Mouse (Mus musculus): ENCODE measurements at regions not wholly inside any gene's neighbourhood (a gene's known extent, or its start where the extent isn't known, plus 50 kb on each side); places are given as distances from the start of the nearest gene placed in this dataset.

DNA sequence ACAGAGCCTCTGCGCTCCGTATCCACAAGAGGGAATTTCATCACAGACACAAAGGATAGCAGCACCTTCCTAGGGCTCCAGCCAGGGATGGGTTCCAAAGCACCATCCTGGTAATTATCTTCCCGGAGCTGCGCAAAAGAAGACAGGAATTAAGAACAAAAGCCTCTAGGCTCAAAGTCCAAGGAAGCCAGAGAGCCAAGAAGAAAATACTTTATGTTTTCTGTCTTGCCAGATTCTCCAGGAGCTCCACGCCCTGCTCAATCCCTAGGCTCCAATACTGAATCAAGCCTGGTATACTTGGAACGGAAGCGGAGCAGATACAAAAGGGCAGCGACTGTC is 54.4 kb downstream of the Irf2bpl start:
- DNase-seq (ENCODE audit: low spot score) = no peak
- Histone ChIP-seq H3K27ac (replicated peaks) (peak overlapping the region; percentile 75), H3K4me1 (peaks cover 55% of the 10 kb centered on the region), H3K4me3 (no peak overlapping the region), H3K36me3 (replicated peaks) (no peaks in the 10 kb centered on the region), H3K27me3 (replicated peaks; ENCODE audit: low read depth, poor library complexity, severe bottlenecking) (peaks cover 39% of the 10 kb centered on the region), H3K9me3 (no peaks in the 10 kb centered on the region)
- WGBS = 61% methylated on average over 8 of the region's 8 CpGs

DNA sequence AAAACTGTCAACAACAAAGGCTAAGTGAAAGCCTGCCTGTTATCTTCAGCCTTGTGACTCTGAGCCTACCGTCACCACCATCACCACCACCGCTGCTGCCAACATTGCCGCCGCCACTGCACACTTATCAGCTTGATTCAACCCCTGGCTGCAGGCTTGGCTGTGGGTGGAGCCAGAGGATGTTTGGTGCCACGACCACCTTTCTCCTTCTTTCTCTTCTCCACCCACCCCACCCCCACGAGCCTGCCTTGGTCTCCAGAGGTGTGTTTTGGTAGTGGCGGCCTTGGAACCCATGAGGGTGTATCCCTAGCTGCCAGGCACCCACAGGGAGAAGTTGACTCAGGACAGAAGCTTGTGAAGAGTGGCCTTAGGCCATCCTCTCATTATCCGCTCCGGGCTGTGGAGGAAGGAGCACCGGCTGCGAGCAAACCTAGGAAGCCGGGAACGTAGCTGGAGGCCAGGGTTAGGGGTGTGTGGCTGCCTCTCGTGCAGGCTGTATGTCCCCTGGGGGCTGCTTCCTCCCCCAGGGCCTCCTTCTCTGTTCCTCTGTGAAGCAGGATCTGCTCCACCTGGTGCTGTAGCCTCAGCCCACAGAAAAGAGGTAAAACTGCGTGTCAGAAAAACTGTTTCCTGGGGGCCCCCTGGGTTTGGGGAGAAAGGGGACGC is 54.9 kb downstream of the Irf2bpl start:
- Histone ChIP-seq H3K9me3 (no peaks in the 10 kb centered on the region), H3K27me3 (replicated peaks; ENCODE audit: low read depth, poor library complexity, severe bottlenecking) (peaks cover 39% of the 10 kb centered on the region), H3K27ac (replicated peaks) (peak overlapping the region; percentile 75), H3K4me1 (peaks cover 60% of the 10 kb centered on the region), H3K4me3 (no peak overlapping the region), H3K36me3 (replicated peaks) (no peaks in the 10 kb centered on the region)
- DNase-seq (ENCODE audit: low spot score) = peak; percentile 11
- WGBS = 53% methylated on average over 16 of the region's 16 CpGs

GRCm38 (mm10) chr12:86827241-86827606 is 57.4 kb downstream of the Irf2bpl start:
- DNase-seq (ENCODE audit: low spot score) = no peak
- Histone ChIP-seq H3K27me3 (replicated peaks; ENCODE audit: low read depth, poor library complexity, severe bottlenecking) (peaks cover 26% of the 10 kb centered on the region), H3K27ac (replicated peaks) (peak overlapping the region; percentile 57), H3K9me3 (no peaks in the 10 kb centered on the region), H3K4me1 (peaks cover 66% of the 10 kb centered on the region), H3K36me3 (replicated peaks) (no peaks in the 10 kb centered on the region), H3K4me3 (no peak overlapping the region)
- 98% methylated on average over 2 of the region's 2 CpGs for WGBS

DNA sequence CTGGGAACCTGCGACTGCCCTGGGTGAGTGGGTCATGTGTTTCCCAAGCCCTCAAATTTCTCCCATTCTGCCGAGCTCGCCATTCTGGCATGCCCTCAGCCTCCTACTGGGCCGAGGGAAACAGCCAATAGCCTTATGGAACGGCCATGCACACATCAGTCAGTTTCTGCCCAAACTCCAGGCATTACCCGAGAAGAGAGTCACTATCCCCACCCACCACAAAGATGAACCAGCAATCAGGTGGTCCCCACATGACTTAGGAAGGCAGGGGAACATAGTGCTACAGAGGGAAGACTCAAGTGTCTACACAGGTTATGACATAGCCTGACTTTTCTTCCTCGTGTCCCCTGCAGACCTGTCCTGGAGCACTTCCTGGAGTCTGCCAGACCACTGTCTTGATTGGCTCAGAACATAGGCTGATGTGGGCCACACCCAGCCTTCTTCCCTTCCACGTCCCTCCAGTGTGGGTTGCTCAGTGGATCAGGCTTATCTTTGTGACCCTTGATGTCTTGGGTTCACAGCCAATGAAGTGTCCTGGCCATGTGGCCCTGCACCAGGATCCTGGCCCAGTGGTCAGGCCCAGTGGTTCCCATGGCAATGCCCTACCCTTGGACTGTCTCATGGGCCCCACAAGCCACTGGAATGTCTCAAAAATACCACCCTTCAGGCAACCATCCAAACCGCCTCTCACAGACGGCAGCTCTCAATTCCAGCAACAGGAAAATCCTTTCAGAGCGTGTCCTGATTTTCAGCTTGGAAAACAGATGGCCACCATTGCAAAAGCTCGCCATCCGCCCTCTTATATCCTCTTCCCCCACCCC is 58.0 kb downstream of the Irf2bpl start:
- peak; percentile 13 for DNase-seq (ENCODE audit: low spot score)
- WGBS = 67% methylated on average over 13 of the region's 13 CpGs
- Histone ChIP-seq H3K4me3 (no peak overlapping the region), H3K36me3 (replicated peaks) (no peaks in the 10 kb centered on the region), H3K27me3 (replicated peaks; ENCODE audit: low read depth, poor library complexity, severe bottlenecking) (peaks cover 21% of the 10 kb centered on the region), H3K9me3 (no peaks in the 10 kb centered on the region), H3K4me1 (peaks cover 66% of the 10 kb centered on the region), H3K27ac (replicated peaks) (peak overlapping the region; percentile 57)

- WGBS = 57% methylated on average over 6 of the region's 6 CpGs
- H3K4me1 ChIP-seq = peaks cover 69% of the 10 kb centered on the region
- H3K27me3 ChIP-seq (replicated peaks; ENCODE audit: low read depth, poor library complexity, severe bottlenecking) = peaks cover 14% of the 10 kb centered on the region
- no peaks in the 10 kb centered on the region for H3K9me3 ChIP-seq
- H3K36me3 ChIP-seq (replicated peaks) = no peaks in the 10 kb centered on the region
- H3K27ac ChIP-seq (replicated peaks) = peak overlapping the region; percentile 94
- H3K4me3 ChIP-seq = no peak overlapping the region
- no peak for DNase-seq (ENCODE audit: low spot score)
Observed at GRCm38 (mm10) chr12:86825584-86826419, 58.8 kb downstream of the Irf2bpl start.

DNA sequence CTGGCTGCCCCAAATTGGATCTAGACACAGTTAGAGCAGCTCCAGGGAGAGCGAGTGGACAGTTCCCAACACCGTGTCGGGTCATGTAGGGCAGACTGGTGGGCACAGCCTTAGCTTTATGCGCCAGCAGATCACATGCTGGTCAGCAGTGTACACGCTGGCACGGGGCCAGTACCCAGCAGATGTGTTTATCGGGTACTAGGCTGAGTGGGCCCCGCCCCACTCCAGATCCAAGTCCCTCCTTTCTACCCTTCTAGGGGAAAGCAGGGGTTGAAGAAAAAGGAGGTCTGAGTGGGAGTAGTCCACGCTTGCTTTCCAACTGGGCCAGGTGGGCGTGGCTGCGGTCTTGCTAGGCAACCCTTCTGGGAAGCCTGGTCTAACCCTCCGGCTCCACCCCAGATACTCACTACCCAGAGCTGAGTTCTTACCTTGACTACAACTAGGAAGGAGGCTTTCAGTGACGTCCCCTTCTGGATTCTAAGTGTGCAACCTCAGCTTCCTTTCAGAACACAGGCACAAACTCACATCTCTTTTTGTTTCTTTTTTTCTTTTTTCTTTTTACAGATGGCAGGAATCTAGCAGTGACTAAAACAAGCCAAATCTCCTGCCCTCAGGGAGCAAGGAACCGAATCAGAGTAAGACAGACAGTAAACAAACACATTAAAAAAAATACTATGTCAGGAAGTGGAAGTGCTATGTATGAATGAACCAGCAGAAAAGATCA is 59.6 kb downstream of the Irf2bpl start:
- no peaks in the 10 kb centered on the region for H3K9me3 ChIP-seq
- peak overlapping the region; percentile 94 for H3K27ac ChIP-seq (replicated peaks)
- 14% methylated on average over 14 of the region's 14 CpGs for WGBS
- DNase-seq (ENCODE audit: low spot score) = peak; percentile 57
- peaks cover 64% of the 10 kb centered on the region for H3K4me1 ChIP-seq
- H3K4me3 ChIP-seq = peak overlapping the region; percentile 47
- H3K27me3 ChIP-seq (replicated peaks; ENCODE audit: low read depth, poor library complexity, severe bottlenecking) = peaks cover 6% of the 10 kb centered on the region
- H3K36me3 ChIP-seq (replicated peaks) = no peaks in the 10 kb centered on the region

DNA sequence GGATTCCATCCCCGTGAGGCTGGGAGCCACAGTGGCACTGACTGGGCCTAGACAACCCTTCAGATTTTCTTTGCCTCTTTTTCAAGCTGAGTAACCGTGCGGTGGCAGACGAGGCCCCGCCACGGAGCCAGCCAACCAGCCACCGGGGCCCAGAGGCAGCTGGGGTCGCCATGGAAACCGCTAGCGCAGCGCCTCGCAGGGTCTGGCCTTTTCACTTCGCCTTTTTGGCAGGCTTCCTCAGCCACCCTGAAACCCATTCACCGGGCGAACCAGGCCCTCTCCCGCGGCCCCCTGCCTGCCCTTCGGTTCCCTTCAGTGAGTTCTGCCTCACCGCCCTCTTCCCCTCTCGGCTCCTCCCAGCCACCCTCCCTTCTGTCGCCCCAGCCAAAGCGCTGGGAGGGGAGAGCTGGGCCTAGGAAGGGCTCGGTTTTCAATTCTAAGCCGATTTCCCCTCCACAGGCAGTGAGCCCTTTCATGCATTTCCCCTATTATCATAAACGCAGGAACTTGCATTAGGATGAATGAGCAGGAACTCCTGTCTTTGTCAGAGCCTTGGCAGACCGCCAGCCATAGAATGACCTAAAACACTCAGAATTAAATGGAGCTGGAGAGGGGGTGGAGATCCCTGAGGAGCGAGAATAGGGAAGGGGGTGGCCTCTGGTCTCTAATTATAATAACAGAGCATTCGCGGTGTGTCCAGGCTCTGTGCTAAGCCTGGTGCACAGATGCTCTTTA is 60.6 kb downstream of the Irf2bpl start:
- Histone ChIP-seq H3K4me3 (peak overlapping the region; percentile 47), H3K27me3 (replicated peaks; ENCODE audit: low read depth, poor library complexity, severe bottlenecking) (no peaks in the 10 kb centered on the region), H3K9me3 (no peaks in the 10 kb centered on the region), H3K4me1 (peaks cover 61% of the 10 kb centered on the region), H3K36me3 (replicated peaks) (no peaks in the 10 kb centered on the region), H3K27ac (replicated peaks) (peak overlapping the region; percentile 94)
- under 1% methylated on average over 29 of the region's 29 CpGs for WGBS
- DNase-seq (ENCODE audit: low spot score) = peak; percentile 93

DNA sequence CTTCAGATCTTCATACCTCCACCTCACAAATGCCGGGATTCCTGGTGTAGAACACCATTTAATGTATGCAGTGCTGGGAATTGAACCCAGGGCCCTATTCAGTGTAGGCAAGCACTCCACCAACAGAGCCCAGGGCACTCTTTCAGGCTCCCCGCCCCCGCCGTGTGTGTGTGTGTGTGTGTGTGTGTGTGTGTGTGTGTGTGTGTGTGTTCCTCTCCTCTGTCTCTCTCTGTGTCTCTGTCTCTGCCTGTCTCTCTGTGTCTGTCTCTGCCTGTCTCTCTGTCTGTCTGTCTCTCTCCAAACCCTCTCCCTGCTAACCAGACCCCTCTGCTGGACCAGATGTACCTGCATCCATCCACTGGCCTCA is 61.1 kb downstream of the Irf2bpl start:
- peak overlapping the region; percentile 94 for H3K27ac ChIP-seq (replicated peaks)
- H3K9me3 ChIP-seq = no peaks in the 10 kb centered on the region
- no peak for DNase-seq (ENCODE audit: low spot score)
- H3K4me3 ChIP-seq = peak overlapping the region; percentile 47
- peaks cover 67% of the 10 kb centered on the region for H3K4me1 ChIP-seq
- no peaks in the 10 kb centered on the region for H3K27me3 ChIP-seq (replicated peaks; ENCODE audit: low read depth, poor library complexity, severe bottlenecking)
- WGBS = 46% methylated on average over 4 of the region's 4 CpGs
- H3K36me3 ChIP-seq (replicated peaks) = no peaks in the 10 kb centered on the region

DNA sequence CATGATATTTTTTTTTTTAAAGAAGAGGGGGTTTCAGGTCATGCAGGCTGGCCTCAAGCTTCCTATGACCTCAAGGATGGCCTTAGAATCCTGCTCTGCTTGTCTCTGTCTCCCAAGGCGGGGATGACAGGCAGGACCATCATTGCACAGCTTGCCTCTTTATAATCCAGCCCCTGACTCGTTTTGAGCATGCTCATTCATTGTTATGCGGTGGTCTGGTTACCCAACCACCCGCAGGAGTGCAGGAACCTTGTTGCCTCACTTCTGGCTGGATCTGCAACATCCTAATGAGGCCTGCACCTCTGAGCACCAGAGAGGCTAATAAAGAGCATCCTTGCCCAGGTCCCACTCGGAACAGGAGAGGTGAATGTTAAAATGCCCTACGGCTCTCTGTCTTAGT is 63.4 kb downstream of the Irf2bpl start:
- Histone ChIP-seq H3K27me3 (replicated peaks; ENCODE audit: low read depth, poor library complexity, severe bottlenecking) (peaks cover 8% of the 10 kb centered on the region; the same call in 1 of the 2 replicates), H3K4me1 (peaks cover 78% of the 10 kb centered on the region), H3K9me3 (no peaks in the 10 kb centered on the region), H3K27ac (replicated peaks) (peak overlapping the region; percentile 73; the same call in 1 of the 2 replicates), H3K36me3 (replicated peaks) (no peaks in the 10 kb centered on the region), H3K4me3 (no peak overlapping the region)
- DNase-seq (ENCODE audit: low spot score) = peak; percentile 8
- WGBS = 66% methylated on average over 6 of the region's 6 CpGs

DNA sequence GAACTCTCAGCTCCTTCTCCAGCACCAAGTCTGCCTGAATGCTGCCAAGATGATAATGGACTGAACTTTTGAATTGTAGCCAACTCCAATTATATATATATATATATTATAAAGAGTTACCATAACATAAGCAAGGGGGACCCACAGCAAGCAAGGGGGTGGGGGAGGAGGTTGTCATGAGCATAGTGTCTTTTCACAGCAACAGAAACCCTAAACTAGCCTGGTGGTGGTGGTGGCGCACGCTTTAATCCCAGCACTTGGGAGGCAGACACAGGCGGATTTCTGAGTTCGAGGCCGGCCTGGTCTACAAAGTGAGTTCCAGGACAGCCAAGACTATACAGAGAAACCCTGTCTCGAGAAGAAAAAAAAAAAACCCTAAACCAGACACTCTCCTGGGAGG is 65.0 kb downstream of the Irf2bpl start:
- no peaks in the 10 kb centered on the region for H3K36me3 ChIP-seq (replicated peaks)
- 91% methylated on average over 6 of the region's 6 CpGs for WGBS
- H3K4me3 ChIP-seq = no peak overlapping the region
- peaks cover 12% of the 10 kb centered on the region; the same call in 1 of the 2 replicates for H3K27me3 ChIP-seq (replicated peaks; ENCODE audit: low read depth, poor library complexity, severe bottlenecking)
- H3K9me3 ChIP-seq = no peaks in the 10 kb centered on the region
- H3K27ac ChIP-seq (replicated peaks) = no peak overlapping the region
- no peak for DNase-seq (ENCODE audit: low spot score)
- H3K4me1 ChIP-seq = peaks cover 79% of the 10 kb centered on the region

DNA sequence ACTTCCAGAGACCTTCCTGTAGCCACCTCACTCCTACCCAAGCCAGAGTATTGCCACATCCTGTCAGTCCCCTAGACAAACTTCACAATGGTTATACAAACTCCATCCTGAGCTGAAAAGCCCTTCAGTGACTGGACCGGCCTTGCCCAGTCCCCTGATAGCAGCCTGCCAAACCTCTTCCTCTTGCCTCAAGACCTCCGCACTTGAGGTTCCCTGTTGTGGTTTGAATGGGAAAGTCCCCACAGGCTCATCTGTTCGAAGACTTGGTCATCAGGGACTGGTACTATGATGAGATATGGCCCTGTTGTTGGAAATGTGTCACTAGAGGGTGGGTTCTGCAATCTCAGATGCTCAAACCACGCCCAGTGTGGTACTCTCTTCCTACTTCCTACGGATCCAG is 65.4 kb downstream of the Irf2bpl start:
- Histone ChIP-seq H3K4me3 (no peak overlapping the region), H3K36me3 (replicated peaks) (no peaks in the 10 kb centered on the region), H3K27ac (replicated peaks) (0 out of 2 replicates have a peak overlapping the region, but pooled peaks have one; percentile 75), H3K9me3 (no peaks in the 10 kb centered on the region), H3K27me3 (replicated peaks; ENCODE audit: low read depth, poor library complexity, severe bottlenecking) (peaks cover 12% of the 10 kb centered on the region; the same call in 1 of the 2 replicates), H3K4me1 (peaks cover 75% of the 10 kb centered on the region)
- DNase-seq (ENCODE audit: low spot score) = no peak
- 90% methylated on average over 5 of the region's 5 CpGs for WGBS
